Mouse (Mus musculus) neural tube, embryonic 15.5 days (tissue): ENCODE results near the gene Clec9a. TPM values are rescaled to one million over a fixed set of nuclear protein-coding genes. Genes with fewer than 3 reads are reported as not detected.
A peak's percentile ranks its signal among the peaks of the same experiment; 100 is the strongest.

Experiments used
- ATAC-seq: fragments of 200-750 bp; cut with Nextera tagmentation; 2 replicates; pipeline ENCODE4 v1.8.0; 2017; ENCODE audit warnings: mild to moderate bottlenecking, moderate TSS enrichment, moderate library complexity; ENCODE audit not compliant: low FRiP score
- H3K27ac ChIP-seq: fragments of 300-500 bp; sonication (generic); replicated peaks from 2 replicates; pipeline ENCODE4 v1.5.1; 2015; ENCODE audit warnings: mild to moderate bottlenecking, inconsistent platforms
- H3K27me3 ChIP-seq: fragments of 300-500 bp; sonication (generic); replicated peaks from 2 replicates; pipeline ENCODE4 v1.6.1; 2015; ENCODE audit warnings: inconsistent platforms
- H3K36me3 ChIP-seq: fragments of 300-500 bp; sonication (generic); 2 replicates; pipeline ENCODE4 v1.6.1; 2015; ENCODE audit warnings: inconsistent platforms
- H3K4me1 ChIP-seq: fragments of 300-500 bp; sonication (generic); 2 replicates; pipeline ENCODE4 v1.6.1; 2015; ENCODE audit warnings: inconsistent platforms
- H3K4me2 ChIP-seq: fragments of 300-500 bp; sonication (generic); 2 replicates; pipeline ENCODE4 v1.6.1; 2015; ENCODE audit warnings: inconsistent platforms, mild to moderate bottlenecking, moderate library complexity
- H3K4me3 ChIP-seq: fragments of 300-500 bp; sonication (generic); replicated peaks from 2 replicates; pipeline ENCODE4 v1.5.1; 2015; ENCODE audit warnings: mild to moderate bottlenecking, inconsistent platforms
- H3K9ac ChIP-seq: fragments of 300-500 bp; sonication (generic); replicated peaks from 2 replicates; pipeline ENCODE4 v1.6.1; 2015; ENCODE audit warnings: mild to moderate bottlenecking, inconsistent platforms
- H3K9me3 ChIP-seq: fragments of 300-500 bp; sonication (generic); replicated peaks from 2 replicates; pipeline ENCODE4 v1.6.1; 2016; ENCODE audit warnings: inconsistent platforms
- WGBS: fragments of 180-500 bp; shearing (Covaris S2); methylation state at CpG from one replicate; pipeline ENCODE4 v1.1.7; 2015; ENCODE audit warnings: mixed read lengths; 5-methylcytosine and 5-hydroxymethylcytosine counted together
- polyA plus RNA-seq: library from polyadenylated mRNA; unstranded; fragments of >200 nt; fragmentation: Nextera tagmentation; extraction: Ambion mirVana; gene quantifications from 2 replicates; pipeline ENCODE4 v1.2.1, GENCODE M21; 2015

Clec9a gene
- polyA plus RNA-seq, result 0.10 and 0.24 TPM in 2 replicates

DNA sequence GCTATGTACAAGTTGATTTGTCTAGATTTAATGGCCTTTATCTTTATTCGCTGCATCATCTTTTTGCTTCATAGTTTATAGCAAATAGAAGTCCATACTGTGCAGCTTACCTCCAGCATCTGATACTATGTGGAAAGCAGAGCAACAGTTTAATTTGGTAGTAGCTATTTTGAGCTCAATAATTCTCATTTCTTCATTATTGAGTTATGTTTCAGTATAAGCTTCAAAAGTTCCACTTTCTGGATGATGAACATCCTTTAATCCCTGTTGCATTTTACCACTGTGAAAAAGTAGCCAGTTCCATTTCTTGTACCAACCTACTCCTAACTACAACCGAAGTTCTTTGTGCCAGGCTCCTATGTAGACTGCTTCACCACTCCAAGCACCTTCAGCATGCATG lies at the start of gene Clec9a:
TSS of gene Clec9a (plus strand) at position 301 of the 400 bp plus-strand sequence.
- Histone ChIP-seq H3K9ac (no peak within 1 kb of the TSS), H3K9me3 (no peaks in the 10 kb centered on the region), H3K4me2 (no peak within 1 kb of the TSS), H3K27me3 (no peaks in the 10 kb centered on the region), H3K4me1 (no peaks in the 10 kb centered on the region), H3K4me3 (no peak within 1 kb of the TSS), H3K36me3 (no peaks in the 10 kb centered on the region), H3K27ac (no peak within 1 kb of the TSS)
- ATAC-seq, result no peak
- 83% methylated on average over 2 of the region's 2 CpGs for WGBS

DNA sequence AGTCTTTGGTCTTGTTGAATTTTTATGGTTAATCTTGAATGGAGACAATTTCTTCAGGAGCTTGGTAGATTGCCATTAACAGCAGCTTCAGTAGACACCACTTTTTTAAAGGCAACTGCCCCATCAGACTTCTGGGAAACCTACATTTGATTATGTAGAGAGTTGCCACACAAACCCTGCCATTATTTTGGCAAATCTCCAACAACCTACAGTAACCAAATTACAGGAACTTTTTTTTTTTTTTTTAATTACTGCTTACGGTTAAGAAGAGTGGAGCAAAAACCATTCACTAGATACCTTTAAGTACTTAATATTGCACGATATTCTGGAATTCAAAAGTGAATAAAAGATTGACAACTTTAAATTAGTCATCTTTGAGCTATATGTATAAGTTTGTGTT lies 49.1 kb upstream of the Clec9a start:
- H3K27ac ChIP-seq, result no peak overlapping the region
- WGBS, result 94% methylated on average over 2 of the region's 2 CpGs
- no peak for ATAC-seq

DNA sequence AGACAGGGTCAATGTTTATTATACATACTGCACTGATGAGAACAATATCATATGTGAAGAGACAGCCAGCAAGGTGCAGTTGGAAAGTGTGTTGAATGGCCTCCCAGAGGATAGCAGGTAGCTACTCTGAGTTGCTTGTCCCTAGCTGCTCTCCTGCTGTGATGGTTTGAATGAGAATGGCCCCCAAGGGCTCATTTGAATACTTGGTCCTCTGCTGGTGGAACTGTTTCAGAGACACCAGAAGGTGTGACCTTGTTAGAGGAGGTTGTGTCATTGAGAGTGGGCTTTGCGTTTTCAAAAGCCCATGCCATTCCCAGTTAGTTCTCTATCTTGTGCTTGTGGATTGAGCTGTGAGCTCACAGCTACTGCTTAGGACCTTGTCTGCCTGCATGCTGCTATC lies 44.7 kb upstream of the Clec9a start:
- Histone ChIP-seq H3K4me3 (no peak overlapping the region), H3K27ac (no peak overlapping the region), H3K27me3 (no peaks in the 10 kb centered on the region), H3K4me2 (no peak overlapping the region), H3K9me3 (no peaks in the 10 kb centered on the region), H3K36me3 (no peaks in the 10 kb centered on the region), H3K9ac (no peak overlapping the region), H3K4me1 (no peaks in the 10 kb centered on the region)
- WGBS, result 22% methylated on average over 1 of the region's 1 CpGs
- no peak for ATAC-seq

More for the DNA sequence above, 49.1 kb upstream of the Clec9a start:
- no peak overlapping the region for H3K4me2 ChIP-seq
- H3K4me1 ChIP-seq, result no peaks in the 10 kb centered on the region
- no peaks in the 10 kb centered on the region for H3K36me3 ChIP-seq
- no peaks in the 10 kb centered on the region for H3K27me3 ChIP-seq
- H3K4me3 ChIP-seq, result no peak overlapping the region
- H3K9ac ChIP-seq, result no peak overlapping the region
- H3K9me3 ChIP-seq, result no peaks in the 10 kb centered on the region

DNA sequence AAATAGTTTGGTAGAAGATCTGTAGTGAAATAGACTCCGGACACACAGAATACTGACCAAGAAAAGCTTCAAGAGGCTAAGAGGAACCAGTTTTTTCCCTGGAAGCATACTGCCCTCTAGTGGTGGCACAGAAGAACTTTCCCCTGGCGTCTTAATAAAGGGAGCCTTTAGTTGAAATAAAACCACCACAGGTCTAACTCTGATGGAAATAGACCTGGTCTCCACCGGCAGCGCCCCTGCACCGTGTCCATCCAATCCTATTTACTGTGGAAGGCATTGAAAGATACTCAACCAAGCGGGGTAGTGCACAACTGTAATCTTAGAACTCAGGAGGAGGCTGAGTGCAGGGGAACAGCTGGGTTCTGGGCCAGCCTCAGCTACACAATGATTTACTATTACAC lies 42.7 kb upstream of the Clec9a start:
- no peak overlapping the region for H3K27ac ChIP-seq
- H3K9me3 ChIP-seq, result no peaks in the 10 kb centered on the region
- WGBS, result 18% methylated on average over 6 of the region's 6 CpGs
- peak; percentile 76; the same call in 1 of the 2 replicates for ATAC-seq
- no peak overlapping the region for H3K9ac ChIP-seq
- H3K4me3 ChIP-seq, result no peak overlapping the region
- no peak overlapping the region for H3K4me2 ChIP-seq
- no peaks in the 10 kb centered on the region for H3K27me3 ChIP-seq
- no peaks in the 10 kb centered on the region for H3K36me3 ChIP-seq
- H3K4me1 ChIP-seq, result no peaks in the 10 kb centered on the region

DNA sequence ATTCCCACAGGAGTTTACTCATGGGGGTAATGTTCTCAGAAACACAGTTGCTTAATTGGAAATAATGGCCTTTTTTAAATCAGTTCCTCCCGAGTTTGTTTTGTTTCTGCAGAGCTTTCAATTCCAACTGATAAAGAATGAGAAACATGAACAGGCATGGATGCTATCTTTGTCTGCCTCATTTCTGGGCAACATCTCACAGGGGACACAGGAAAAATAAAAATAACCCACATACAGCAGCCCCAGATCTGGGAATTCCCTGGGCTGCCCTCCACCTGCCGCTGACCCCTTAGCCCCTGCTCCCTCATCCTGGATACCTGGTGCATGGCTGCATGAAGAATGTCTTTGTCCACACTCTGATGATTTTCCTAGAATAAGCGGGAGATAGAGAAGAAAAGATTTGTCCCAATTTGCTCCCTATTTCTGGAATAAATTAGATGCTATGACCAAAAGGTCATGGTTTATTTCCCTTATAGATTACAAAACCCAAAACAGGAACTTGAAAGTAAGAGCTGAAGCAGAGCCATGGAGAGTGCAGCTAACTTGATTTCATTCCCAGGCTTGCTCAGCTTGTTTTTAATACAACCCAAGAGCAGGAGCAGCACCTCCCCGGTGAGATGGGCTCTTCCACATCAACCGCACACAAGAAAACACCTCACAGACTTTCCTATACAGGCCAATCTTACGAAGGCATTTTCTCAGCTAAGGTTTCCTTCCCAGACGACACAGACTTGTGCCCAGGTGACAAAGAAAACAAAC lies 39.1 kb upstream of the Clec9a start:
- Histone ChIP-seq H3K9ac (no peak overlapping the region), H3K36me3 (no peaks in the 10 kb centered on the region), H3K9me3 (no peaks in the 10 kb centered on the region), H3K4me1 (no peaks in the 10 kb centered on the region), H3K4me3 (no peak overlapping the region), H3K27me3 (no peaks in the 10 kb centered on the region), H3K4me2 (no peak overlapping the region), H3K27ac (no peak overlapping the region)
- no peak for ATAC-seq
- 78% methylated on average over 7 of the region's 7 CpGs for WGBS

DNA sequence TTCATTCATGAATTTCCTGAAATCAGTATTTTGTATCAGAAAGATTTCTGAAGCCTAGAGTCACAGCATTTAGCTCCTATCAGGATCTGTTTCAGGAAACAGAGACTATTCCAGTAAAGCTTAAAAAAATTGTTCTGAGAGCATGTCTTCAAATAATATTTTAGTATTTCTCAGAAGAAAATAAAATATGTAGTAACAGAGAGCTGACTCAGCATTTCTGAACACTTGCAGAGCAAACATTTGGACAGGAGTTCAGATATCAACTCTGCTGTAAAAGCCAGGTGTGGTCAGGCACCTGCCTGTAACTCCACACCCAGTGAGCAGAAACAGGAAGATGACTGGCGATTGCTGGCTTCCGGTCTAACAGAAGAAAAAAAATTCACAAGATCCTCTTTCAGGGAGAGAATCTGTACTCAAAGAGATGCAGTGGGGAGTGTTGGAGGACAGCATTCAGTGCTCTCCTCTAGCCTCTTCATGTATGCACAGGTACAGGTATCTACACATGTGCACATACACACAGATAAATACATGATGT lies 33.7 kb upstream of the Clec9a start:
- Histone ChIP-seq H3K4me1 (no peaks in the 10 kb centered on the region), H3K9me3 (no peaks in the 10 kb centered on the region), H3K27ac (no peak overlapping the region), H3K4me3 (no peak overlapping the region), H3K27me3 (no peaks in the 10 kb centered on the region), H3K4me2 (no peak overlapping the region), H3K36me3 (no peaks in the 10 kb centered on the region), H3K9ac (no peak overlapping the region)
- ATAC-seq, result no peak
- WGBS, result 94% methylated on average over 2 of the region's 2 CpGs

GRCm38 (mm10) chr6:129380454-129380853 lies 28.2 kb upstream of the Clec9a start:
- no peak for ATAC-seq
- no peaks in the 10 kb centered on the region for H3K36me3 ChIP-seq
- H3K9me3 ChIP-seq, result no peaks in the 10 kb centered on the region
- 69% methylated on average over 4 of the region's 4 CpGs for WGBS
- no peak overlapping the region for H3K27ac ChIP-seq
- H3K4me3 ChIP-seq, result no peak overlapping the region
- no peak overlapping the region for H3K9ac ChIP-seq
- no peaks in the 10 kb centered on the region for H3K4me1 ChIP-seq
- no peak overlapping the region for H3K4me2 ChIP-seq
- no peaks in the 10 kb centered on the region for H3K27me3 ChIP-seq

DNA sequence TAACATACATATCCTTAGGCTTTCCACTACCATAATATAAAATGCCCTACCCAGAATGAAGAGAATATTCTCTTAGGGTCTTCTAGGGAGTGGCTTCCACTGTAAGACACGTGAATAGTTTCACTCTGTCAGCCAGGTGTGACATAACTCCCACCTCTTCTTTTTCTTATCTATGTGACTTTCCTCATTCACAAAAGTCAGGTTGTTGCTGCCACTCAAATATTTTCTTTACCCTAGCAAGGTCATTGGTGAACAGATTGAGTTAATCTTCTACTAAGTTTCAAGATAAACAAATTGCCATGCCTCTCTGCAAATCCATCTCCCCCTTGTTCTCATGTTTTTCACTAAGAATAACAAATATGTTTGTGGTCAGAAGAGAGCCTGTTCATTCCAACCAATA lies 26.9 kb upstream of the Clec9a start:
- WGBS, result 83% methylated on average over 1 of the region's 1 CpGs
- Histone ChIP-seq H3K4me1 (no peaks in the 10 kb centered on the region), H3K4me2 (no peak overlapping the region), H3K4me3 (no peak overlapping the region), H3K9ac (no peak overlapping the region), H3K27ac (no peak overlapping the region), H3K9me3 (no peaks in the 10 kb centered on the region), H3K27me3 (no peaks in the 10 kb centered on the region), H3K36me3 (no peaks in the 10 kb centered on the region)
- no peak for ATAC-seq

- no peaks in the 10 kb centered on the region for H3K27me3 ChIP-seq
- 75% methylated on average over 3 of the region's 3 CpGs for WGBS
- H3K36me3 ChIP-seq, result no peaks in the 10 kb centered on the region
- no peaks in the 10 kb centered on the region for H3K9me3 ChIP-seq
- no peak overlapping the region for H3K4me3 ChIP-seq
- no peaks in the 10 kb centered on the region for H3K4me1 ChIP-seq
- H3K4me2 ChIP-seq, result no peak overlapping the region
- no peak overlapping the region for H3K9ac ChIP-seq
- no peak for ATAC-seq
- no peak overlapping the region for H3K27ac ChIP-seq
Observed at GRCm38 (mm10) chr6:129383466-129383865, 25.2 kb upstream of the Clec9a start.

DNA sequence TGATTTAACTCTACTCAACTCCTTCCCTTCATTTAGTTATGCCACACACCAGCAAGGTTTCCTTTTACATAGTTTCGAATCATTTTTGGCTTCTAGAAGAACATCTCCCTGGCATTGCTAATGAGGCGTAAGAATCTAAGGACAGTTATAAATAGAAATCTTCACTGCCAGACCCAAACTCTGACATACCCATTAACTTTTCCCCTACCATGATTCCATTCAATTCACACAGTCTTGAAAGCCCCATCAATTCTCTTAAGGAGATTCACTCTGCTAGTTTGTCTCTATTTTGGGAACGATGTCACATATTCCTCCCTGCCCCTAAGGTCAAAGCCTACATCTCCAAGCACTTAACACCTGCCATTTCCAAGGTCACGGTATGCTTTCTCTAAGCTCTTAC lies 23.7 kb upstream of the Clec9a start:
- Histone ChIP-seq H3K9me3 (no peaks in the 10 kb centered on the region), H3K27me3 (no peaks in the 10 kb centered on the region), H3K4me2 (no peak overlapping the region), H3K36me3 (no peaks in the 10 kb centered on the region), H3K9ac (no peak overlapping the region), H3K4me1 (no peaks in the 10 kb centered on the region), H3K27ac (no peak overlapping the region), H3K4me3 (no peak overlapping the region)
- ATAC-seq, result no peak
- WGBS, result 36% methylated on average over 4 of the region's 4 CpGs

DNA sequence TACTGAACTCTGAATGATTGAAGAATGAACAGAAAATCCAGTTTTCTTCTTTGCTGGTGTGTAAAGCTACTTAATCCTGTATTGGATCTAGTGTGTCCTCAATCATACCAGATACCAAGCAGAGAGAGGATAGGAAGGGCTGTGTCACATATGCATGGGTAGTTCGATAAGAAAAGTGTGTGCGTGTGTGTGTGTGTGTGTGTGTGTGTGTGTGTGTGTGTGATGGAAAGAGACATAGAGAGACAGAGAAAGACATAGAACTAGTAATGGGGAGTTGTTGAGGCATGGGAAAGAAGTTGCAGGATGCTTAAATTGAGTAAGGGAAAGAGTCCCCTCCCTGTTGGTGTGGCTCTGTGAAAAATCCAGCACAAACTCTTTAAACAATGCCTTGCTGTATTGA lies 22.9 kb upstream of the Clec9a start, which contains the start of gene Clec12b:
TSS of gene Clec12b (minus strand) at position 101 of the 400 bp plus-strand sequence.
- no peak within 1 kb of the TSS for H3K4me3 ChIP-seq
- no peaks in the 10 kb centered on the region for H3K9me3 ChIP-seq
- no peaks in the 10 kb centered on the region for H3K4me1 ChIP-seq
- no peaks in the 10 kb centered on the region for H3K36me3 ChIP-seq
- no peak within 1 kb of the TSS for H3K27ac ChIP-seq
- H3K9ac ChIP-seq, result no peak within 1 kb of the TSS
- no peaks in the 10 kb centered on the region for H3K27me3 ChIP-seq
- ATAC-seq, result no peak
- H3K4me2 ChIP-seq, result no peak within 1 kb of the TSS
- 61% methylated on average over 2 of the region's 2 CpGs for WGBS

DNA sequence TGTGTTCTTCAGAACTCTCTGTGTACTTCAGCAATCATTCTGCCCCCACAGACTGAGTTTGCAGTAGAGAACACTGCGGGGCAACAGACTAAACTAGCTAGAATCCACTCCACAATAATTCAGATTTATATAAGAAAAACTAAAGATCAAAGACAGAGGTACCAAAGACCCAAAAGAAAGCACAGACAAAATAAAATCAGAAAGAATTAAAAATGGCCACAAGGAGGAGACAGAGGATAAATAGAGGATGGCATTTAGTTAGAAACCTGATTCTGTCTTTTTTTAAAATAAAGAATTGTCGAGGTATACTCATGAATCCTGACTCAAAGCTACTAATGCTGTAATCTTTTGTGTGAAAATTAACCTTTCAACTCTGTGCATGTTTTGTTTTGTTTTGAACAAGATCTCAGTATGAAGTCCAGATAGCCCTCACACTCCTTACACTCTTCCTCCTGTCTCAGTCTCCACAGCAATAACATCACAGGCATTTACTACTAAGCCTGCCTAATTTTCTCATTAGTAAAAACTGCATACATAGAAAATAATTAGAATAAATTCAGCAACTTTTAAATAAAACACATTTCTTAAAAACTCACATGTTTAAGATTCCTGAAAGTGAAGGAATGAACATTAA lies 15.5 kb upstream of the Clec9a start:
- Histone ChIP-seq H3K4me1 (no peaks in the 10 kb centered on the region), H3K4me2 (no peak overlapping the region), H3K4me3 (no peak overlapping the region), H3K27ac (no peak overlapping the region), H3K36me3 (no peaks in the 10 kb centered on the region), H3K9me3 (no peaks in the 10 kb centered on the region), H3K9ac (no peak overlapping the region), H3K27me3 (no peaks in the 10 kb centered on the region)
- WGBS, result 33% methylated on average over 2 of the region's 2 CpGs
- peak; percentile 53 for ATAC-seq
